Mouse (Mus musculus) erythroblast, embryonic 14.5 days (primary cell): ENCODE measurements around the gene Ttc24.

Source experiments
- GATA1 ChIP-seq: IDR thresholded peaks from 2 replicates; pipeline ENCODE4 v1.6.1; 2012; ENCODE audit warnings: low read length, inconsistent platforms, mixed read lengths
- TAL1 ChIP-seq: IDR thresholded peaks from 3 replicates; pipeline ENCODE4 v1.6.1; 2012; ENCODE audit warnings: low read length, inconsistent platforms, mixed read lengths

DNA sequence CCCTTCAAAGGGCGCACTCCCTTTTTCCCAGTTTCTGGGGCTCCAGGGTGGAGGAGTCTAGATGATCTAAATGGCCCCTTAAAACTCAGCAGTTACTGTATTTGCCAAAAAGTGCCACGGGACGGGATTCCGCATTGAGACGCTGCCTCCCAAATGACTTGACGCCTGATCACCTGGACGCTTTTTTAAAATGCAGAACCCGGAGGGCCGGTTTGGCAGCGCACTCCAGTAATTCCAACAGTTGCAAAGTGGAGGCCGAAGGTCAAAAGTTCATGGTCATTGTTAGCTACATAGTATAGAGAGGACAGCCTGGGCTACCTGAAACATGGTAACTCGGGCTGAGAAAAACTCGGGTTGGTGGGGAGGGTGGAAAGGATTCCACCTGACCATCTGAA lies 4.1 kb upstream of the Ttc24 start:
- TF ChIP-seq GATA1 (no peak), TAL1 (no peak)
